Mouse (Mus musculus) heart, embryonic 12.5 days (tissue): Measurements from ENCODE around the gene Wdr46. TPM values are rescaled to one million over a fixed set of nuclear protein-coding genes. Genes with fewer than 3 reads are reported as not detected.
A peak's percentile ranks its signal among the peaks of the same experiment; 100 is the strongest.
"Not testable (repeated sequence)": the region's sequence is repeated elsewhere in the genome, so short reads cannot be mapped to it uniquely, and the experiment has no call there.

Experiments used
- ATAC-seq: fragments of 200-750 bp; cut with Nextera tagmentation; 2 replicates; pipeline ENCODE4 v1.8.0; 2017; ENCODE audit warnings: moderate TSS enrichment, moderate library complexity; ENCODE audit not compliant: insufficient number of reproducible peaks, low FRiP score
- H3K27ac ChIP-seq: fragments of 300-500 bp; sonication (generic); 2 replicates; pipeline ENCODE4 v1.5.1; 2016; ENCODE audit warnings: mild to moderate bottlenecking, moderate library complexity; ENCODE audit not compliant: poor library complexity, severe bottlenecking
- H3K27me3 ChIP-seq: fragments of 300-500 bp; sonication (generic); replicated peaks from 2 replicates; pipeline ENCODE4 v1.6.1; 2016; ENCODE audit warnings: mild to moderate bottlenecking, moderate library complexity
- H3K36me3 ChIP-seq: fragments of 300-500 bp; sonication (generic); 2 replicates; pipeline ENCODE4 v1.6.1; 2016; ENCODE audit warnings: mild to moderate bottlenecking, moderate library complexity
- H3K4me1 ChIP-seq: fragments of 300-500 bp; sonication (generic); replicated peaks from 2 replicates; pipeline ENCODE4 v1.6.1; 2016; ENCODE audit warnings: mild to moderate bottlenecking
- H3K4me2 ChIP-seq: fragments of 300-500 bp; sonication (generic); 2 replicates; pipeline ENCODE4 v1.6.1; 2016; ENCODE audit warnings: mild to moderate bottlenecking, moderate library complexity
- H3K4me3 ChIP-seq: fragments of 300-500 bp; sonication (generic); 2 replicates; pipeline ENCODE4 v1.5.1; 2016; ENCODE audit warnings: mild to moderate bottlenecking
- H3K9ac ChIP-seq: fragments of 300-500 bp; sonication (generic); 2 replicates; pipeline ENCODE4 v1.6.1; 2016; ENCODE audit warnings: mild to moderate bottlenecking, moderate library complexity
- H3K9me3 ChIP-seq: fragments of 300-500 bp; sonication (generic); replicated peaks from 2 replicates; pipeline ENCODE4 v1.6.1; 2016; ENCODE audit warnings: mild to moderate bottlenecking, moderate library complexity
- WGBS: fragments of 180-500 bp; shearing (Covaris S2); methylation state at CpG from one replicate; pipeline ENCODE4 v1.1.7; 2016; 5-methylcytosine and 5-hydroxymethylcytosine counted together
- polyA plus RNA-seq: library from polyadenylated mRNA; unstranded; fragments of >200 nt; fragmentation: Nextera tagmentation; extraction: Ambion mirVana; gene quantifications from 2 replicates; pipeline ENCODE4 v1.2.1, GENCODE M21; 2016

Wdr46 gene
- polyA plus RNA-seq, 1 experiment from 2014 or later: 26.5 TPM

DNA sequence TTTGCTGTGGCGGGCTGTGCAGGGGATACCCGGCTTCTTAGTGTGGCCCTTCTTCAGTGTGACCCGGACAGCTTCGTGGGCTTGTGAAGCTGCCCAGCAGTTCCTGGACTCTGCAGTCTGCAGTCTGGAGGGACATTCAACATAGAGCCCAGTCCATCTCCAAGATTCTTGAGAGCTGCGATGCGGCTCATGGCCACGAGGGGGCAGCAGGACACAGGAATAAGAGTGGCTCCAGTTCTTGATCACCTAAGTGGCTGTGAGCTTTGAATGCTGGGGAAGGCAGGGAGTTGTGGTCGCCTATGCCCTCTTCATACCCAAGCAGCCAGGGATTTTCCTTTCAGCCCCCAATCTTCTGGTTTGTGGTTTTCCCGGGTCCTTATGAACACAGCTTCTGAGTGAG, 28.0 kb downstream of the Wdr46 start:
- no peaks in the 10 kb centered on the region for H3K27me3 ChIP-seq
- peak; percentile 51; the same call in 1 of the 2 replicates for ATAC-seq
- no peaks in the 10 kb centered on the region for H3K4me1 ChIP-seq
- WGBS: 3% methylated on average over 9 of the region's 9 CpGs
- H3K9me3 ChIP-seq: peaks cover 3% of the 10 kb centered on the region; the same call in 1 of the 2 replicates
- H3K27ac ChIP-seq: no peak overlapping the region
- no peak overlapping the region for H3K9ac ChIP-seq
- no peak overlapping the region for H3K4me2 ChIP-seq
- H3K4me3 ChIP-seq: no peak overlapping the region
- H3K36me3 ChIP-seq: peaks cover 29% of the 10 kb centered on the region

DNA sequence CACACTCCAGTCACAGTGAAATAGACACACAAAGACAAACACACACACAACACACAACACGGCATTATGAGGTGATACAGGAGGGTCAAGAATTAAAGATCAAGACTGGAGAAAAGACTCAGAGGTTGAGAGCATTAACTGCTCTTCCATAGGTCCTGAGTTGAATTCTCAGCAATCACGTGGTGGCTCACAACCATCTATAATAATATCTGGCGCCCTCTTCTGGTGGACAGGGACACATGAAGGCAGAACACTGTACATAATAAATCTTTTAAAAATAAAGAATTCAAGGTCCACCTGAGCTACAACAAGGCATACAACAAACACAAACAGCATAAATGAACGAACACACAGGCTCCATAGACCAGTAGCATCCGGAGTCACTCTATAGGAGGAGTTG, 28.5 kb downstream of the Wdr46 start:
- ATAC-seq: no peak
- Histone ChIP-seq H3K36me3 (peaks cover 25% of the 10 kb centered on the region), H3K4me1 (no peaks in the 10 kb centered on the region), H3K4me2 (no peak overlapping the region), H3K9ac (no peak overlapping the region), H3K27ac (no peak overlapping the region), H3K4me3 (no peak overlapping the region), H3K9me3 (peaks cover 3% of the 10 kb centered on the region; the same call in 1 of the 2 replicates), H3K27me3 (no peaks in the 10 kb centered on the region)
- 28% methylated on average over 5 of the region's 5 CpGs for WGBS

DNA sequence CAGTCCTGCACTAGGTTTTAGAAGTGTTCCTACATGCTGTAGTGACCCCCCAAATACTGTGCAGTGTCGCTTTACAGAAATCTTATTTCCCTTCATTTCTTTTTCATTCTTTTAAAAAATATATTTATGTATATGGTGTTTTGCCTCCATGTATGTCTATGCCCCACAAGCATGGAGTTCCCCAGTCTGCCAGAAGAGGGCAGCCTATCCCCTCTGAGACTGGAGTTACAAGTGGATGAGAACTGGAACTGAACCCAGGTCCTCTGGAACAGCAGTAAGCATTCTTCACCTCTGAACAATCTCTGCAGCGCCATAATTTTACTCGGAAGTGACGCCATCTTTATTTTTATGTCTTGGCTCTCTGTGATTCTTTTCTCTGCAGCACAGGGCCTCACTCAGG, 28.9 kb downstream of the Wdr46 start:
- Histone ChIP-seq H3K27me3 (no peaks in the 10 kb centered on the region; the same call in 1 of the 2 replicates), H3K9me3 (peaks cover 3% of the 10 kb centered on the region; the same call in 1 of the 2 replicates), H3K4me1 (no peaks in the 10 kb centered on the region), H3K9ac (no peak overlapping the region), H3K4me3 (no peak overlapping the region), H3K36me3 (peaks cover 22% of the 10 kb centered on the region), H3K4me2 (no peak overlapping the region), H3K27ac (no peak overlapping the region)
- 73% methylated on average over 4 of the region's 4 CpGs for WGBS
- ATAC-seq: no peak

DNA sequence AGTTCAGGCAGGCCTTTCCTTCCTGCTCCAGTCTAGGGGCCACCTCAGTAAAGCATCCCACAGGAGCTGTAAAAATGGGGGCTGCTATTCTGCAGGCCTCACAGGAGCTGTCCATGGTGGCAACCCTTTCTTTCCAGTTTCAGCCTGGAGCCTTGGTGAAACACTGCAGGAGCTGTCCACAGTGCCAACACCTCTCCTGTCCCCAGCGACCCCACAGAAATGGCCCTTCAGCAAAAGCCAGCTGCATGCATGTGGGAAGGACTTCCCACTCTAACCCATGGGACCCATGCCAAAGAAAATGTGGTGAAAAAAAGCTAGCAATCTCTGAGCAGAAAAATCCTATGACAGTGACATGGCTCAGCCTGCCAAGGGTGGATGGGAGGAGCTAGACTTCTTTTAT, 32.2 kb downstream of the Wdr46 start:
- H3K36me3 ChIP-seq: no peaks in the 10 kb centered on the region
- H3K4me3 ChIP-seq: no peak overlapping the region
- peaks cover 3% of the 10 kb centered on the region; the same call in 1 of the 2 replicates for H3K9me3 ChIP-seq
- peaks cover 1% of the 10 kb centered on the region for H3K4me1 ChIP-seq
- H3K4me2 ChIP-seq: no peak overlapping the region
- ATAC-seq: no peak
- no peak overlapping the region for H3K27ac ChIP-seq
- peaks cover 27% of the 10 kb centered on the region for H3K27me3 ChIP-seq
- WGBS: 11% methylated on average over 1 of the region's 1 CpGs
- H3K9ac ChIP-seq: no peak overlapping the region

GRCm38 (mm10) chr17:33973572-33973971, 33.1 kb downstream of the Wdr46 start:
- 56% methylated on average over 3 of the region's 3 CpGs for WGBS
- Histone ChIP-seq H3K9me3 (peaks cover 3% of the 10 kb centered on the region; the same call in 1 of the 2 replicates), H3K4me3 (no peak overlapping the region), H3K36me3 (no peaks in the 10 kb centered on the region), H3K4me1 (peaks cover 10% of the 10 kb centered on the region), H3K27me3 (peaks cover 35% of the 10 kb centered on the region), H3K27ac (no peak overlapping the region), H3K4me2 (no peak overlapping the region), H3K9ac (no peak overlapping the region)
- peak; percentile 52; the same call in 1 of the 2 replicates for ATAC-seq

GRCm38 (mm10) chr17:33977861-33978557, 37.5 kb downstream of the Wdr46 start:
- Histone ChIP-seq H3K27me3 (peaks cover 57% of the 10 kb centered on the region), H3K27ac (no peak overlapping the region), H3K4me2 (peak overlapping the region; percentile 70), H3K36me3 (no peaks in the 10 kb centered on the region), H3K4me3 (peak overlapping the region; percentile 42), H3K9me3 (no peaks in the 10 kb centered on the region), H3K9ac (peak overlapping the region; percentile 53; the same call in 1 of the 2 replicates), H3K4me1 (peaks cover 22% of the 10 kb centered on the region)
- no peak for ATAC-seq
- 2% methylated on average over 57 of the region's 57 CpGs for WGBS

- H3K27ac ChIP-seq: no peak overlapping the region
Measured at GRCm38 (mm10) chr17:33978631-33979031, 38.2 kb downstream of the Wdr46 start.

DNA sequence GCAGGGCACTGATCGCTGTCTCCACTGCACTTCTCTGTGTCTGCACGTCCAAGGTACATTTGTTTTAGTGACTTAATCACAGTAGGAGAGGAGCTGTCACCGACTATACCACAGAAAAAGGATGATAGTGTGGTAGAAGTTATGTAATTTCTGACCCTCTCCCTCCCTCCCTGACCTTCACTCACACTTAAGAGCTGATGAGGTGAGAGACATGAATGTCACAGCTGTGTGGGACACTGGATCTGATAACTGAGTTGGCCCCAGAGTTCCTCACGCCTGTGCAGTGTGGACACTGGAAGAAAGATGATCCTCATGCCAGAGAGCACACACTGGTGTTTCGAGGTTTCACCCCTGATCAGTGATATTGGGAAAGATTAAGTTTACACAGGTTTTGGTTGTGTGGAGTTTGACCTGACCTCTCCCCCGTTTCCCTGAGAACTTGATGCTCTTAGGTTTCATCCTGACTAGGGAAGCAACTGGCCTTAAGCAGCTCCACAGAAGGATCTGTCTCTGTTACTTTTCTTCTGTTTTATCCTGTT, 39.1 kb downstream of the Wdr46 start:
- H3K4me1 ChIP-seq: peaks cover 22% of the 10 kb centered on the region
- no peak overlapping the region for H3K27ac ChIP-seq
- H3K27me3 ChIP-seq: peaks cover 57% of the 10 kb centered on the region
- H3K9me3 ChIP-seq: no peaks in the 10 kb centered on the region
- no peak overlapping the region for H3K4me3 ChIP-seq
- H3K4me2 ChIP-seq: no peak overlapping the region
- no peaks in the 10 kb centered on the region for H3K36me3 ChIP-seq
- no peak for ATAC-seq
- WGBS: 63% methylated on average over 6 of the region's 6 CpGs
- no peak overlapping the region for H3K9ac ChIP-seq

More at GRCm38 (mm10) chr17:33978631-33979031, 38.2 kb downstream of the Wdr46 start:
- peak; percentile 84 for ATAC-seq
- no peak overlapping the region; the same call in 1 of the 2 replicates for H3K9ac ChIP-seq
- peaks cover 22% of the 10 kb centered on the region for H3K4me1 ChIP-seq
- peak overlapping the region; percentile 42 for H3K4me3 ChIP-seq
- peak overlapping the region; percentile 70 for H3K4me2 ChIP-seq
- under 1% methylated on average over 17 of the region's 17 CpGs for WGBS
- H3K27me3 ChIP-seq: peaks cover 57% of the 10 kb centered on the region
- no peaks in the 10 kb centered on the region for H3K36me3 ChIP-seq
- no peaks in the 10 kb centered on the region for H3K9me3 ChIP-seq

DNA sequence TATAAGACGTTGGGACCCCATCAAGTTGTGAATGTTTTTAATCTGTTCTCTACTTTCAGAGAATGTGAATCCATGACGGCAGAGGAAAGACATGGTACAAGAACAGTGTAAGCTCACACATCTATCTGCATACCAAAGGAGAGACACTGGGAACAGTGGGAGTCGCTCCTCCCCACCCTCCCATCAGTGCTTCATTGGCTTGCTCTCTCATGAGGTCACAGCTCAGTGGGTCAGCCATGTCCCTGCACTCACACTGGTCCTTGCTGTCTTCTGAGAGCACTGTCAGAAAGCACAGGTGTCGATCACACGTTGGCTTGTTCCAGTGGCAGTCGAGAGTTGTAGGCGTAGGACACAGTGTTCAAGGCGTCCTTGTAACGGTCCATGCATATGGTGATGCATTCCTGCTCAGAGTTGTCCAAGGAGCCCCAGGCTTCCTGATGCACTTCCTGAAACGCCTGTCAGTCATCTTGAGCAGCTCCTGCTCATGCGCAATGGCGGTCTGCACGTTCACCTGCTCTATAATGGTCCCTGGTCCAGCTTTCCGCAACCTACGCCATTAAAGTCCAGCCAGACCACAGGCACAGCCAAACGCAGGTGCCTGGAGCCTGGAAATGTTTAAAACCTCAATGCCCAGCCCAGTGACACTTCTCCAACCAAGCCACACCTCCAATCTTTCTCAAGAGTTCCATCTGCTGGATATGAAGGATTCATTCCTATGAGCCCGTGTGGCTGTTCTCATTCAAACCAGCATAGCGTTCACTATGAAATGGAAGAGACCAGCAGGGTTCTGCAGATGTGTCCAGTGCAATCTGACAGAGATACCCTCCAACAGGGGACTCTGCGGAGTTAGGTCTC, 39.9 kb downstream of the Wdr46 start:
- H3K9ac ChIP-seq: no peak overlapping the region
- peaks cover 22% of the 10 kb centered on the region for H3K4me1 ChIP-seq
- H3K27me3 ChIP-seq: peaks cover 52% of the 10 kb centered on the region
- peak overlapping the region; percentile 84 for H3K4me2 ChIP-seq
- H3K36me3 ChIP-seq: no peaks in the 10 kb centered on the region
- 74% methylated on average over 19 of the region's 19 CpGs for WGBS
- no peak overlapping the region for H3K27ac ChIP-seq
- no peak overlapping the region for H3K4me3 ChIP-seq
- H3K9me3 ChIP-seq: no peaks in the 10 kb centered on the region
- no peak for ATAC-seq

DNA sequence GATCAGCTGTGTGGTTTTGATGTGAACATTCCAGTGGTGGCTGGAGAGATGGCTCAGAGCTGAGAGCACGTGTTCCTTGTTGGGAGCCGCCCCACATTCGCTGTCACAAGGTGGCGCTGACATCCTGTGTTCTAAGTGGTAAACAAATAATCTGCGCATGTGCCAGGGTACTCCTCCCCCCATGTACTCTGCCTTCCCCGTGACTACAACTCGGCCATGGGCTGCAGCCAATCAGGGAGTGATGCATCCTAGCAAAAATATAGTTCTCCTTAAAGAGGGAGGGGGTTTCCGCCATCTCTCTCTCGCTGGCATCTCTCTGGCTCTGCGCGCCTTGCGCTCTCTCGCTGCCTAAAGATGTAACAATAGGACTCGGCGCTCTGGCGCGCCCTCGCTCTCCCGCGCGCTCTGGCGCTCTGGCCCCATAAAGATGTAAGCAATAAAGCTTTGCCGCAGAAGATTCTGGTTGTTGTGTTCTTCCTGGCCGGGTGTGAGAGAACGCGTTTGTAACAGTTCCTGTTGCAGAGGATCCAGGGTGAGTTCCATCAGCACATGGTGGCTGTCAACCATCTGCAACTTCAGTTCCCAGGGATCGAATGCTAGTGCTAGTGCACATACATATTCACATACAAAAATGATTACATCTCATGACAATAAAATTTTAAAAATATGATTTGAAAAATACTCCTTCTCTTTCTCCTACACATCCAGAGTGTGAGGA, 40.9 kb downstream of the Wdr46 start:
- H3K9me3 ChIP-seq, H3K36me3 ChIP-seq: not testable (repeated sequence)
- Histone ChIP-seq H3K4me2 (peak overlapping the region; percentile 84), H3K9ac (peak overlapping the region; percentile 70), H3K4me3 (peak overlapping the region; percentile 59), H3K27me3 (peaks cover 43% of the 10 kb centered on the region), H3K4me1 (peaks cover 22% of the 10 kb centered on the region), H3K27ac (peak overlapping the region; percentile 75)
- ATAC-seq: peak; percentile 85
- WGBS: 1% methylated on average over 27 of the region's 27 CpGs
